Mouse (Mus musculus) forebrain, embryonic 14.5 days (tissue): ENCODE results near the gene Uri1. TPM values are rescaled to one million over a fixed set of nuclear protein-coding genes. Genes with fewer than 3 reads are reported as not detected.

Experiments
- ATAC-seq: fragments of 200-750 bp; cut with Nextera tagmentation; 2 replicates; pipeline ENCODE4 v1.8.0; 2017; ENCODE audit warnings: mild to moderate bottlenecking, moderate library complexity
- DNase-seq: peaks from one replicate; pipeline ENCODE4 v3.0.0-alpha.2; 2015; ENCODE audit warnings: low spot score
- H3K27ac ChIP-seq: fragments of 300-500 bp; sonication (generic); 2 replicates; pipeline ENCODE4 v1.5.1; 2014; ENCODE audit warnings: low read depth, mild to moderate bottlenecking, control low read depth, low read length, moderate library complexity
- H3K27me3 ChIP-seq: fragments of 300-500 bp; sonication (generic); replicated peaks from 2 replicates; pipeline ENCODE4 v1.6.1; 2014; ENCODE audit warnings: low read length, control low read depth, mixed read lengths; ENCODE audit not compliant: control insufficient read depth, insufficient read depth
- H3K36me3 ChIP-seq: fragments of 300-500 bp; sonication (generic); 2 replicates; pipeline ENCODE4 v1.6.1; 2014; ENCODE audit warnings: low read length, control low read depth; ENCODE audit not compliant: control insufficient read depth, insufficient read depth
- H3K4me1 ChIP-seq: fragments of 300-500 bp; sonication (generic); 2 replicates; pipeline ENCODE4 v1.6.1; 2014; ENCODE audit warnings: antibody characterized with exemption, low read length, control low read depth; ENCODE audit not compliant: control insufficient read depth, insufficient read depth
- H3K4me2 ChIP-seq: fragments of 300-500 bp; sonication (generic); 2 replicates; pipeline ENCODE4 v1.6.1; 2014; ENCODE audit warnings: mild to moderate bottlenecking, control low read depth, low read length
- H3K4me3 ChIP-seq: fragments of 300-500 bp; sonication (generic); 2 replicates; pipeline ENCODE4 v1.5.1; 2014; ENCODE audit warnings: low read depth, low read length, control low read depth
- H3K9ac ChIP-seq: fragments of 300-500 bp; sonication (generic); 2 replicates; pipeline ENCODE4 v1.6.1; 2014; ENCODE audit warnings: mild to moderate bottlenecking, low read length, control low read depth, moderate library complexity
- H3K9me3 ChIP-seq: fragments of 300-500 bp; sonication (generic); replicated peaks from 2 replicates; pipeline ENCODE4 v1.6.1; 2016; ENCODE audit warnings: low read length, control low read depth, mixed read lengths; ENCODE audit not compliant: control insufficient read depth
- WGBS: fragments of 180-500 bp; shearing (Covaris S2); extraction: QIAGEN DNeasy Blood & Tissue Kit; methylation state at CpG from one replicate; pipeline ENCODE4 v1.1.7; 2014; 5-methylcytosine and 5-hydroxymethylcytosine counted together
- polyA plus RNA-seq: library from polyadenylated mRNA; unstranded; fragments of >200 nt; fragmentation: Nextera tagmentation; extraction: Ambion mirVana; gene quantifications from 2 replicates; pipeline ENCODE4 v1.2.1, GENCODE M21; 2014

The Uri1 gene
- polyA plus RNA-seq: 28.6 and 31.7 TPM in 2 replicates

DNA sequence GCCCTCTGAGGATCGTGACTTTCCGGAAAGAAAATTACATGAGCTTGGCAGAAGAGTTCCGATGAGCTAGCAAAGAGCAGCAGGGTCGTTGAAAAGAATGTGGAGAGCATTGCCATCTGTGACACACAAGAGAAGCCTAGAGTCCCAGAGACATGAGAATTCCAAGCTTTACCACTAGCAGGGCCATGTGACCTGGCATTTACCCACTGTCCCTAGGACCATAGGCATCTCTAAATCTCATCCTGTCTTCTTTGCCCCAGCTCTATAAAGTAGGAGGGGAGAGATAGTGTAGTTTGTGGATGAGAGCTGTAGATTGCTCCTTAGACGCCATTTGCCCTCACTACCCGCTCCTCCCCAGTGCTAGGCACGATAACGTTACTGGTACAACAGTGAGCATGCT, at the start of gene Uri1:
TSS of gene Uri1 (minus strand) at position 101 of the 400 bp plus-strand sequence.
- DNase-seq: no peak
- H3K27me3 ChIP-seq: no peaks in the 10 kb centered on the region
- 91% methylated on average over 8 of the region's 8 CpGs for WGBS

DNA sequence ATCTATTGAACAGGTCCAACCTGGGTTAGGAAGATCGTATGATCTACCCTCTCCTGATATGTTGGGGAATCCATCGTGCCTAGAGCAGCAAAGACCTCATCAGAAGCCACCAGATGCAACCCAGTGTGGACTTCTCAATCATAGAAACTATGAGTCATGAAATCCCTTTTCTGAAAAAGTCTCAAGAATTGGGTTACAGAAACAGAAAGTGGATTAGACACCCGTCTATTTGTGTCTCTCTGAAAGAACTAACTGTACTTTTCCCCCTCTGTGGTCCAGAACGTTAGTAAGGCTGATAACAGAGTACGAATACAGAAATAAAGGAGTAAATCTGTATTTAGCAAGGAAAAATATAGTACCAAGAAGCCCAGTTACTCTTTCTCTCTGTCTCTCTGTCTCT, 47.7 kb upstream of the Uri1 start:
- DNase-seq: no peak
- Histone ChIP-seq H3K27me3 (no peaks in the 10 kb centered on the region), H3K4me1 (peaks cover 13% of the 10 kb centered on the region), H3K4me3 (no peak overlapping the region), H3K27ac (no peak overlapping the region), H3K36me3 (no peaks in the 10 kb centered on the region), H3K9ac (no peak overlapping the region), H3K4me2 (no peak overlapping the region), H3K9me3 (no peaks in the 10 kb centered on the region)
- ATAC-seq: no peak
- 85% methylated on average over 5 of the region's 5 CpGs for WGBS

More for the DNA sequence above, at the start of gene Uri1:
- H3K9me3 ChIP-seq: no peaks in the 10 kb centered on the region
- no peaks in the 10 kb centered on the region for H3K36me3 ChIP-seq
- H3K4me2 ChIP-seq: no peak within 1 kb of the TSS
- no peak for ATAC-seq
- H3K4me3 ChIP-seq: no peak within 1 kb of the TSS
- H3K27ac ChIP-seq: no peak within 1 kb of the TSS
- H3K4me1 ChIP-seq: no peaks in the 10 kb centered on the region
- no peak within 1 kb of the TSS for H3K9ac ChIP-seq

GRCm38 (mm10) chr7:38070663-38071062, 47.3 kb upstream of the Uri1 start:
- Histone ChIP-seq H3K27ac (no peak overlapping the region), H3K36me3 (no peaks in the 10 kb centered on the region), H3K4me2 (no peak overlapping the region), H3K27me3 (no peaks in the 10 kb centered on the region), H3K4me3 (no peak overlapping the region), H3K9me3 (no peaks in the 10 kb centered on the region), H3K9ac (no peak overlapping the region), H3K4me1 (peaks cover 13% of the 10 kb centered on the region)
- DNase-seq (no peak), ATAC-seq (no peak)
- 33% methylated on average over 2 of the region's 2 CpGs for WGBS

GRCm38 (mm10) chr7:38064431-38064830, 41.1 kb upstream of the Uri1 start:
- DNase-seq: no peak
- no peaks in the 10 kb centered on the region for H3K9me3 ChIP-seq
- no peak overlapping the region for H3K27ac ChIP-seq
- H3K27me3 ChIP-seq: no peaks in the 10 kb centered on the region
- no peak overlapping the region for H3K4me3 ChIP-seq
- ATAC-seq: no peak
- no peaks in the 10 kb centered on the region for H3K4me1 ChIP-seq
- no peaks in the 10 kb centered on the region for H3K36me3 ChIP-seq
- no peak overlapping the region for H3K4me2 ChIP-seq
- H3K9ac ChIP-seq: no peak overlapping the region
- 60% methylated on average over 4 of the region's 4 CpGs for WGBS

- DNase-seq: peak; percentile 92
- H3K36me3 ChIP-seq: no peaks in the 10 kb centered on the region
- H3K4me3 ChIP-seq: peak overlapping the region; percentile 55
- H3K27ac ChIP-seq: peak overlapping the region; percentile 39; the same call in 1 of the 2 replicates
- H3K9ac ChIP-seq: peak overlapping the region; percentile 70
- peak; percentile 92 for ATAC-seq
- peak overlapping the region; percentile 77 for H3K4me2 ChIP-seq
- no peaks in the 10 kb centered on the region for H3K9me3 ChIP-seq
- no peaks in the 10 kb centered on the region for H3K27me3 ChIP-seq
- 2% methylated on average over 47 of the region's 57 CpGs for WGBS
- no peaks in the 10 kb centered on the region for H3K4me1 ChIP-seq
These were observed 38.0 kb upstream of the Uri1 start for GRCm38 (mm10) chr7:38061060-38061970.

DNA sequence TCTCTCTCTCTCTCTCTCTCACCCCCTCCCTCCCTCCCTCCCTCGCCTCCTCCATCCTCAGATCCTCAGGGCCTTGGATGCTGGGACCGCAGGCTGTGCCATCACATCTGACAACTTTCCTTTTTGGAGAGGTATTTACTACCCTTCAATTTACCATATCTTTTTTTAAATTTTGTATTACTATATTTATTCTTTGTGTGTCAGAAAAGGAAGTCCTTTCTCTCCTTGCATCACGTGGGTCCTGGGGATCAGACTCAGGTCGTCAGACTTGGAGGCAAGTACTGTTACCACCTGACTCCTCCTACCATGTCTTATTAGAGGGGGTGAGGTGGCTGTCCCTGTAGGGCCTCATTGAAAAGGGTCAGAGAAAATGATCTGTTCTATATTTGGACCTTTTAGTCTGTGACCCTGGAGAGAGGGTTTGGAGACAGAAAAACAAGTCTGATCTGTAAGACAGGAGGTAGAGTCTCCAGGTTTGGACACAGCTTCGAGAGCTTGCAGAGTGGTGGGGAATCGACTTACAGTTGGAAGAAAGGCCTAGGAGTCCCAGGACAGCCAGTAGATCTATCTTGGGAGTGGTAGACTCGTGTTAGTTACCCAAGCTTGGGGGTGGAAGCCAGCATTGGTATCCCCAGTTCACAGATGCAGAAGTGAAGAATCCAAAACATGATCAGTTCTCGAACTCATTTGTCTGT, 36.4 kb upstream of the Uri1 start:
- Histone ChIP-seq H3K36me3 (no peaks in the 10 kb centered on the region), H3K4me1 (no peaks in the 10 kb centered on the region), H3K9me3 (no peaks in the 10 kb centered on the region), H3K9ac (no peak overlapping the region), H3K4me3 (no peak overlapping the region), H3K4me2 (no peak overlapping the region), H3K27ac (no peak overlapping the region), H3K27me3 (no peaks in the 10 kb centered on the region)
- DNase-seq (no peak), ATAC-seq (no peak)
- WGBS: 74% methylated on average over 8 of the region's 8 CpGs

- Histone ChIP-seq H3K4me3 (no peak overlapping the region), H3K36me3 (no peaks in the 10 kb centered on the region), H3K9me3 (no peaks in the 10 kb centered on the region), H3K9ac (no peak overlapping the region), H3K4me1 (no peaks in the 10 kb centered on the region), H3K27me3 (no peaks in the 10 kb centered on the region), H3K4me2 (no peak overlapping the region), H3K27ac (no peak overlapping the region)
- 75% methylated on average over 7 of the region's 7 CpGs for WGBS
- no peak for DNase-seq
- no peak for ATAC-seq
These were observed 35.7 kb upstream of the Uri1 start for GRCm38 (mm10) chr7:38059096-38059495.

DNA sequence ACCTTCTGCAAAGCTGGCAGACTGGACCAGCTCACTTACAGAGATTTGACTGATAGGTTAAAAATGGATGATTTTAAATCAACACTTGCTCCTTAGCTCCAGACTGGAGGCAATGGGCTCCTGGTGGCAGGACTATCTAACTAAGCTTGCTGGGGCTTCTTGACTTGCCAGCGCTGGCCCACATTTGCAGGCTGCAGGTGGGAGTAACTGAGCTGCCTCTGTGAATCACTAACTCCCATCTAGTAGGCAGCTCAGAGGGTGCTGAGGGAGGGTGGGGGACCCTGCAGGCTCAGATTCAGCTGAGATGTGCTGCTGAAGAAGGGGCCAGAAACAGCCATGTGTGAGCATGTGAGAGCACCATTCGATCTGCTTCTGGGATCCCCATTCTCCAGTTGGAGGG, 32.6 kb upstream of the Uri1 start:
- H3K4me2 ChIP-seq: no peak overlapping the region
- ATAC-seq: no peak
- H3K9ac ChIP-seq: no peak overlapping the region
- H3K4me1 ChIP-seq: no peaks in the 10 kb centered on the region
- 90% methylated on average over 2 of the region's 2 CpGs for WGBS
- no peak overlapping the region for H3K4me3 ChIP-seq
- H3K9me3 ChIP-seq: no peaks in the 10 kb centered on the region
- no peak for DNase-seq
- no peaks in the 10 kb centered on the region for H3K36me3 ChIP-seq
- no peak overlapping the region for H3K27ac ChIP-seq
- H3K27me3 ChIP-seq: no peaks in the 10 kb centered on the region

GRCm38 (mm10) chr7:38054246-38054645, 30.9 kb upstream of the Uri1 start:
- DNase-seq: no peak
- no peak for ATAC-seq
- WGBS: 88% methylated on average over 9 of the region's 9 CpGs

More at GRCm38 (mm10) chr7:38054246-38054645, 30.9 kb upstream of the Uri1 start:
- no peaks in the 10 kb centered on the region for H3K27me3 ChIP-seq
- H3K4me1 ChIP-seq: no peaks in the 10 kb centered on the region
- H3K4me3 ChIP-seq: no peak overlapping the region
- H3K9me3 ChIP-seq: no peaks in the 10 kb centered on the region
- H3K9ac ChIP-seq: no peak overlapping the region
- no peak overlapping the region for H3K27ac ChIP-seq
- H3K36me3 ChIP-seq: no peaks in the 10 kb centered on the region
- H3K4me2 ChIP-seq: no peak overlapping the region
